Mouse (Mus musculus): ENCODE measurements around the gene Golga1. TPM values are rescaled to one million over a fixed set of nuclear protein-coding genes. Genes with fewer than 3 reads are reported as not detected.
"Not testable (repeated sequence)": the region's sequence is repeated elsewhere in the genome, so short reads cannot be mapped to it uniquely, and the experiment has no call there.

The Golga1 gene
- polyA plus RNA-seq, 1 experiment from 2014 or later, result 30.4 TPM

DNA sequence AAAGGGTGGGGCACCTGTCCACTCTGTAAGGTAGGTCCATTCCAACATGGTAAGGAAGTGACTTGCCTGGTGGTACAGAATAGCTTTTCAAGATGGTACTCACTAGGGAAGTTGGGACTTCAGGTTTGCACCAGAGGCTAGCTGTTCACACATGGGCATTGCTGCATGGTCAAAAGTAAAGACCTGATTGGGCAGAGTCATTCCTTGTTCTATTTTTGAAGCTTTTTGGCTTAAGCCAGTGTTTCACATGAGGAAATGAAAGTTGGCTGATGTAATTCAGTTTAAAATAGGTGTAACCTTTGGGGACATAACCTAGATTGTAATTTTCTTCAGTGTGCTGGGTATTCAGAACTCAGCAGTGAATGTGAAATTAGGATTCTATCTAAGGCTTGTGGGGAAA lies 54.1 kb downstream of the Golga1 start:
- Histone ChIP-seq H3K9me3 (ENCODE audit: control insufficient read depth, low read length) (no peaks in the 10 kb centered on the region), H3K4me3 (ENCODE audit: low read length) (no peak overlapping the region), H3K27me3 (ENCODE audit: control insufficient read depth, insufficient read depth, low read length) (no peaks in the 10 kb centered on the region), H3K36me3 (ENCODE audit: control insufficient read depth, insufficient read depth, low read length) (peaks cover 40% of the 10 kb centered on the region), H3K4me2 (replicated peaks; ENCODE audit: low read depth, low read length) (no peak overlapping the region), H3K27ac (ENCODE audit: low read depth, low read length) (no peak overlapping the region), H3K4me1 (ENCODE audit: control insufficient read depth, insufficient read depth, low read length) (peaks cover 13% of the 10 kb centered on the region), H3K9ac (ENCODE audit: low read depth, low read length) (no peak overlapping the region)
- no peak for ATAC-seq (ENCODE audit: low FRiP score, low TSS enrichment)

DNA sequence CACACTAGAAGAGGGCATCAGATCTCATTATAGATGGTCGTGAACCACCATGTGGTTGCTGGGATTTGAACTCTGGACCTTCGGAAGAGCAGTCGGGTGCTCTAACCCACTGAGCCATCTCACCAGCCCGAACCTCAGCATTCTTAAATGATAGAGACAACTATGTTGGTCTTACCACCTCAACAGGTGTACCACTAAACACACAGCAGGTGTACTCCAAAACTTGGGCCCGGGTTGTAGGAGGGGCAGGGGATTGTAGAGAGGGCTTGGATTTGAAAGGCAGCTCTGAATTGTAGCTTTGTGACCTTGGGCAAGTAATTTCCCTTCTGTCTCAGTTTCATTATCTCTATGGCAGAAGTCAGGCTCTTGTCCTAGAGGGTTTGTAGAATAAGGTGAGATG lies 55.2 kb downstream of the Golga1 start:
- 95% methylated on average over 4 of the region's 5 CpGs for WGBS
- peaks cover 29% of the 10 kb centered on the region for H3K36me3 ChIP-seq (ENCODE audit: control insufficient read depth, insufficient read depth, low read length)
- not testable (repeated sequence) for H3K9me3 ChIP-seq (ENCODE audit: control insufficient read depth, low read length); ATAC-seq (ENCODE audit: low FRiP score, low TSS enrichment); H3K27ac ChIP-seq (ENCODE audit: low read depth, low read length); H3K4me3 ChIP-seq (ENCODE audit: low read length); H3K9ac ChIP-seq (ENCODE audit: low read depth, low read length); H3K27me3 ChIP-seq (ENCODE audit: control insufficient read depth, insufficient read depth, low read length); H3K4me2 ChIP-seq (replicated peaks; ENCODE audit: low read depth, low read length)
- peaks cover 17% of the 10 kb centered on the region for H3K4me1 ChIP-seq (ENCODE audit: control insufficient read depth, insufficient read depth, low read length)

DNA sequence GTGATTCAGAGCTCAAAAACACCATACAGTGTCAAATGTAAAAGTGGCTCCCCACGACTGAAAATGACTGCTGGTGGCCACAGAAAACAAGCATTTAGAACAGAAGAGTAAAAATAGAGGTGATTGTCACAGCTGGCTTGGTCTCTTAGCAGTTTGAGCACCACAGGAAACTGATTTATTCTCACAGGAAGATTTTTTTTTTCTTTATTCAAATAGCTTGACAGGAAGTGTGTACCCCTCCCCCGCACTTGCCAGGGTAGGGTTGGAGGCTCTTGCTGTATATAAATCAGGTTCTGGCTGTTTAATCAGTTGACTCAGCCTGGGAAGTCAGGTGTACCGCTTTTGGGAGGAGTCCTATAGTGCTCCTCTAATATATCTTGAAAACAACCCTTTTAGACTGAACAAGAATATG lies 56.4 kb downstream of the Golga1 start:
- H3K9ac ChIP-seq (ENCODE audit: low read depth, low read length), result peak overlapping the region; percentile 72
- ATAC-seq (ENCODE audit: low FRiP score, low TSS enrichment), result no peak
- H3K4me1 ChIP-seq (ENCODE audit: control insufficient read depth, insufficient read depth, low read length), result peaks cover 17% of the 10 kb centered on the region
- H3K27ac ChIP-seq (ENCODE audit: low read depth, low read length), result peak overlapping the region; percentile 81; the same call in 1 of the 2 replicates
- H3K4me3 ChIP-seq (ENCODE audit: low read length), result peak overlapping the region; percentile 73
- H3K4me2 ChIP-seq (replicated peaks; ENCODE audit: low read depth, low read length), result peak overlapping the region; percentile 71
- WGBS, result 4% methylated on average over 3 of the region's 3 CpGs
- no peaks in the 10 kb centered on the region for H3K27me3 ChIP-seq (ENCODE audit: control insufficient read depth, insufficient read depth, low read length)
- no peaks in the 10 kb centered on the region for H3K9me3 ChIP-seq (ENCODE audit: control insufficient read depth, low read length)
- H3K36me3 ChIP-seq (ENCODE audit: control insufficient read depth, insufficient read depth, low read length), result peaks cover 17% of the 10 kb centered on the region

DNA sequence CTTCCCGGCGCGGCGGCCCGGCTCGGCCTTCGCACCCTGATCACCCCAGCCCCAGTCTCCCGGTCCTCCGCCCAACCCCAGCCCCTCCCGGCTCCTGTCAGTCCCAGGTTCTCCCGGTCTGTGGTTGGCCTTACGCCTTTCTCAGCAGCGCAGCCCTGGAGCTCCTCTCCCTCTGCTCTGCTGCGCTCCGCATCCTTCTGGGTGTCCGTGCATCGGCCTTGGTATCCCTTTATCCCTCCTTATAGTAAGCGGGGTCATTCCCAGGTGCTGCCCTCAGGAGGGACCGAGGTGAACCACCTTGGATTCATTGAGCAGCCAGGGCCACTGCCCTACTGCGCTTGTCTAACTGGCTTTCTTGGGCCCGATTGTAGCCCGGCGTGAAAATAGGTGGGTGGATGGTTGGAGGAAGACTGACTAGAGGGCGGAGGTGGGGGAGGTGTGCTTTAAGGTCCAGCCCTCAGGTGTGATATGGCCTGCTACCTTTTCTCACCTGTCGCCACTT lies 56.9 kb downstream of the Golga1 start:
- peak overlapping the region; percentile 72 for H3K9ac ChIP-seq (ENCODE audit: low read depth, low read length)
- under 1% methylated on average over 18 of the region's 25 CpGs for WGBS
- no peaks in the 10 kb centered on the region for H3K9me3 ChIP-seq (ENCODE audit: control insufficient read depth, low read length)
- peak overlapping the region; percentile 71 for H3K4me2 ChIP-seq (replicated peaks; ENCODE audit: low read depth, low read length)
- peak; percentile 55 for ATAC-seq (ENCODE audit: low FRiP score, low TSS enrichment)
- H3K36me3 ChIP-seq (ENCODE audit: control insufficient read depth, insufficient read depth, low read length), result peaks cover 17% of the 10 kb centered on the region
- H3K27ac ChIP-seq (ENCODE audit: low read depth, low read length), result peak overlapping the region; percentile 81
- no peaks in the 10 kb centered on the region for H3K27me3 ChIP-seq (ENCODE audit: control insufficient read depth, insufficient read depth, low read length)
- H3K4me1 ChIP-seq (ENCODE audit: control insufficient read depth, insufficient read depth, low read length), result peaks cover 23% of the 10 kb centered on the region
- peak overlapping the region; percentile 73 for H3K4me3 ChIP-seq (ENCODE audit: low read length)

DNA sequence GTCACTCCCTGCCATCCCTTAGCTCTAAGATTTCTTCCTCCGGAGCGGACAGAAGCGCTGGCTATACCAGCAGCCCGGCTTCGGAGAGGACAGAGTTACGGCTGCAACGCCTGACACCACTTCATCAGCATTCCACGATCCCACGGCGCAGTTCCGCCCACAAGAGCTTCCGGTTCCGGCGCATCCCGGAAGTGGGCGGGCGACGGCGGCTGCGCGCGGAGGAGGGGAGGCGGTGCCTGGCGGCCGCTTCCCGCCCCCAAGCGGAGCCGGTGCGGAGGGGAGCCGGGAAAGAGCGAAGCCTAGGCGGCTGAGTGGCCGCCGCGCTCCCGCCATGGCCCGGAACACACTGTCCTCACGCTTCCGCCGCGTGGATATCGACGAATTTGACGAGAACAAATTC lies 57.5 kb downstream of the Golga1 start:
- Histone ChIP-seq H3K27me3 (ENCODE audit: control insufficient read depth, insufficient read depth, low read length) (no peaks in the 10 kb centered on the region), H3K4me3 (ENCODE audit: low read length) (peak overlapping the region; percentile 73), H3K9me3 (ENCODE audit: control insufficient read depth, low read length) (no peaks in the 10 kb centered on the region), H3K4me2 (replicated peaks; ENCODE audit: low read depth, low read length) (peak overlapping the region; percentile 71), H3K4me1 (ENCODE audit: control insufficient read depth, insufficient read depth, low read length) (peaks cover 28% of the 10 kb centered on the region), H3K27ac (ENCODE audit: low read depth, low read length) (peak overlapping the region; percentile 81), H3K36me3 (ENCODE audit: control insufficient read depth, insufficient read depth, low read length) (peaks cover 17% of the 10 kb centered on the region), H3K9ac (ENCODE audit: low read depth, low read length) (peak overlapping the region; percentile 72)
- WGBS, result under 1% methylated on average over 41 of the region's 44 CpGs
- peak; percentile 86 for ATAC-seq (ENCODE audit: low FRiP score, low TSS enrichment)

DNA sequence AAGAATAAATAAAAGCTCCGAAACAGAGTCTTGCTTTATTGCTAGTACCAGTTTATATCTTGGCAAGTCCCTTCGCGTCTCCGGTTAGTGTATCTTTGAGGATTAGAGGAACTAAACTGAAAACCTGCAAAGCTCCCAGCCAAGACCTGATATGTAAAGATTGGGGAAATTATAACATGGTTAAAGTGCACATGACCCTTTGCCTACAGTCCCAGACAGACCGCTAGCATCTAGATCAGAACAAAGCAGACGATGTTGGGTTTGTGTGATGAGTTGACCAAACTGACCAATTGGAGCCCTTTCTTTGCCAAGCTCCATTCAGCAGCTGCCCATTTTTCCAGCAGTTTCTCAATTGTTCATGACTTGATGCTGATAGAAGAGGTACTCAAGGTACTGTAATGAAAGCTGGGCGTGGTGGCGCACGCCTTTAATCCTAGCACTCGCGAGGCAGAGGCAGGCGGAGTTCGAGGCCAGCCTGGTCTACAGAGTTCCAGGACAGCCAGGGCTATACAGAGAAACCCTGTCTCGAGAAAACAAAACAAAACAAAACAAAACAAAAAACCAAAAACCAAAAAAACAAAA lies 59.1 kb downstream of the Golga1 start:
- H3K36me3 ChIP-seq (ENCODE audit: control insufficient read depth, insufficient read depth, low read length), result peaks cover 27% of the 10 kb centered on the region
- H3K27me3 ChIP-seq (ENCODE audit: control insufficient read depth, insufficient read depth, low read length), result no peaks in the 10 kb centered on the region
- H3K9ac ChIP-seq (ENCODE audit: low read depth, low read length), result no peak overlapping the region
- ATAC-seq (ENCODE audit: low FRiP score, low TSS enrichment), result no peak
- H3K4me1 ChIP-seq (ENCODE audit: control insufficient read depth, insufficient read depth, low read length), result peaks cover 31% of the 10 kb centered on the region
- peak overlapping the region; percentile 91; the same call in 1 of the 2 replicates for H3K4me3 ChIP-seq (ENCODE audit: low read length)
- no peaks in the 10 kb centered on the region for H3K9me3 ChIP-seq (ENCODE audit: control insufficient read depth, low read length)
- H3K27ac ChIP-seq (ENCODE audit: low read depth, low read length), result no peak overlapping the region
- WGBS, result 88% methylated on average over 14 of the region's 14 CpGs
- H3K4me2 ChIP-seq (replicated peaks; ENCODE audit: low read depth, low read length), result peak overlapping the region; percentile 97

DNA sequence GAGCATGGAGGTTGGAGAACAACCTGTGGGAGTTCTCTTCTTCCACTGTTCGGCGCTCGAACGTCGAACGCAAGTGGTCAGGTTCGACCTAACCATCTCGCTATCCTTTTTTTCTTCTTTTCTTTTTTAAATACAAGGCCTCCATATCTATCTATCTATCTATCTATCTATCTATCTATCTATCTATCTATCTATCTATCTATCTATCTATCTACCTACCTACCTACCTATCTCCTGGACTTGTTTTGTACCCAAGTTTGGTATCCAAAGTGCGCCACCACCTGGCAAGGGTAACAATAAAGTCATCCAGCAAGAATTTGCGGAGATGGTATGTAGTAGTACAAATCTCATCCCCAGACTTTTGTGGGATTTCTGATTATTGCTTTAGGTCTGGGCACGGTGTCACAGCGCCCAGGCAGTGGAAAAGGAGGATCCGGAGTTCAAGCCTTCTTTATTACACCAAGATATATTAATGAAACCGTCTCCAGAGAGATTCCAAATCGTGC lies 59.7 kb downstream of the Golga1 start, which contains the start of gene Rpl35:
Rpl35 (minus strand) TSS at position 51 of the 506 bp plus-strand sequence.
- Histone ChIP-seq H3K36me3 (ENCODE audit: control insufficient read depth, insufficient read depth, low read length) (peaks cover 33% of the 10 kb centered on the region), H3K27me3 (ENCODE audit: control insufficient read depth, insufficient read depth, low read length) (no peaks in the 10 kb centered on the region)
- ATAC-seq (ENCODE audit: low FRiP score, low TSS enrichment), result no peak

DNA sequence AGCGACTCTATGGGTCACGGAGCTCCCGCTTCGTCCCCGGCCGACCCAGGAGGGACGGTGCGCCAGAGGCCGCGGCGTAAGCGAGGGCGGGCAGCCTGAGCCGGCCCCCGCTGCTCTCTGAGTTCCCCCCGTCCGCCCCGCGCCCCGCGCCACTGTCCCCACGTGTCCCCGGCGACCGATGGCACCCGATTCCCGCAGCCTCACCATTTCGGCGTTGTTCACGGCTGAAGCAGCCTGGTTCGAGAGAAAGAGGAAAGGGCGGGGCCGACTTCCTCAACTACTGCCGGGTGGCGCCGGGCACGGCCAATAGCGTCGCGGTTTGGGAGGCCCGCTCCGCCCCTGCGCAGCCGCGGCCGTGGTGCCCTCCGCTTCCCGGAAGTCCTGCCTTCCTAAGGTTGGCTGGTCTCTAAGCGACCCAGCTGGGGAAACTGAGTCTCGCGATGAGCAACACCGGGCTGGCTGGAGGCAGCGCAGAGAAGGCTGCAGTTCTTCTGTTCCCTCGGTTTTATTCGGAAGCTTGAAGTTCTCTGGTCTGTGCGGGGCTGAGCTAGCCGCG lies 60.4 kb downstream of the Golga1 start, which contains the start of gene Arpc5l:
Arpc5l (plus strand) TSS at position 469 of the 556 bp plus-strand sequence.
- Histone ChIP-seq H3K4me3 (ENCODE audit: low read length) (peak within 1 kb of the TSS; percentile 91), H3K4me1 (ENCODE audit: control insufficient read depth, insufficient read depth, low read length) (peaks cover 31% of the 10 kb centered on the region), H3K4me2 (replicated peaks; ENCODE audit: low read depth, low read length) (peak within 1 kb of the TSS; percentile 97), H3K27ac (ENCODE audit: low read depth, low read length) (peak within 1 kb of the TSS; percentile 69), H3K9ac (ENCODE audit: low read depth, low read length) (peak within 1 kb of the TSS; percentile 93), H3K36me3 (ENCODE audit: control insufficient read depth, insufficient read depth, low read length) (peaks cover 40% of the 10 kb centered on the region), H3K9me3 (ENCODE audit: control insufficient read depth, low read length) (no peaks in the 10 kb centered on the region), H3K27me3 (ENCODE audit: control insufficient read depth, insufficient read depth, low read length) (no peaks in the 10 kb centered on the region)
- ATAC-seq (ENCODE audit: low FRiP score, low TSS enrichment), result peak; percentile 84
- under 1% methylated on average over 54 of the region's 58 CpGs for WGBS

More for the DNA sequence above, 59.7 kb downstream of the Golga1 start, which contains the start of gene Rpl35:
- Histone ChIP-seq H3K4me3 (ENCODE audit: low read length) (peak within 1 kb of the TSS; percentile 91), H3K27ac (ENCODE audit: low read depth, low read length) (peak within 1 kb of the TSS; percentile 69; the same call in 1 of the 2 replicates), H3K4me1 (ENCODE audit: control insufficient read depth, insufficient read depth, low read length) (peaks cover 31% of the 10 kb centered on the region), H3K9ac (ENCODE audit: low read depth, low read length) (peak within 1 kb of the TSS; percentile 93), H3K4me2 (replicated peaks; ENCODE audit: low read depth, low read length) (peak within 1 kb of the TSS; percentile 97), H3K9me3 (ENCODE audit: control insufficient read depth, low read length) (no peaks in the 10 kb centered on the region)
- WGBS, result 14% methylated on average over 15 of the region's 15 CpGs

DNA sequence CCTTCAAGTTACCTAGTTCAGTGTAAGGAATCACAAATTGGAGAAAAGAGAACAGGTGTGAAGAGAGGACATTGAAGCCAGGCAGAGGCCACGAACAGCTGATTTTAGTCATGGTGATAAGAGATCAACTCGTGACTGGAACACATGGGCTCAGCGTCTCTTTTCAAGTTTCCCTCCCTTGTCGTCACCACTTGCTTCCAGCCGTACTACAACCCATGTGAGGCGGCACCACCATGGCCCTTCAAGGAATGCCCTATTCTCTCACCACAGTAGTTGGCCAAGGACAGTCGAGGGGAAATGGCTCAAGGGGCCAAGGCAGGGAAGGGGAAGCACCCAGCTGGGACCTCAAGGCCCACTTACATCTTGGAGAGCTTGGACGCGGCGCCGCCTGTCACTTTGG lies 61.0 kb downstream of the Golga1 start:
- H3K4me1 ChIP-seq (ENCODE audit: control insufficient read depth, insufficient read depth, low read length), result peaks cover 28% of the 10 kb centered on the region
- peak overlapping the region; percentile 97 for H3K4me2 ChIP-seq (replicated peaks; ENCODE audit: low read depth, low read length)
- H3K36me3 ChIP-seq (ENCODE audit: control insufficient read depth, insufficient read depth, low read length), result peaks cover 46% of the 10 kb centered on the region
- WGBS, result 1% methylated on average over 11 of the region's 11 CpGs
- no peaks in the 10 kb centered on the region for H3K27me3 ChIP-seq (ENCODE audit: control insufficient read depth, insufficient read depth, low read length)
- H3K4me3 ChIP-seq (ENCODE audit: low read length), result peak overlapping the region; percentile 91
- H3K27ac ChIP-seq (ENCODE audit: low read depth, low read length), result peak overlapping the region; percentile 69
- H3K9me3 ChIP-seq (ENCODE audit: control insufficient read depth, low read length), result no peaks in the 10 kb centered on the region
- H3K9ac ChIP-seq (ENCODE audit: low read depth, low read length), result peak overlapping the region; percentile 93
- no peak for ATAC-seq (ENCODE audit: low FRiP score, low TSS enrichment)
